Mouse (Mus musculus) hindbrain, embryonic 10.5 days (tissue): Measurements from ENCODE around the gene Prss22. TPM values are rescaled to one million over a fixed set of nuclear protein-coding genes. Genes with fewer than 3 reads are reported as not detected.

Source experiments
- DNase-seq: peaks from one replicate; pipeline ENCODE4 v3.0.0-alpha.2; 2017; ENCODE audit warnings: low spot score
- H3K27ac ChIP-seq: fragments of 300-500 bp; sonication (generic); 2 replicates; pipeline ENCODE4 v1.5.1; 2016; ENCODE audit warnings: mild to moderate bottlenecking, moderate library complexity
- H3K27me3 ChIP-seq: fragments of 300-500 bp; sonication (generic); 2 replicates; pipeline ENCODE4 v1.6.1; 2016; ENCODE audit warnings: mild to moderate bottlenecking; ENCODE audit not compliant: poor library complexity, insufficient read depth, severe bottlenecking
- H3K36me3 ChIP-seq: fragments of 300-500 bp; sonication (generic); 2 replicates; pipeline ENCODE4 v1.6.1; 2016; ENCODE audit warnings: mild to moderate bottlenecking, moderate library complexity
- H3K4me1 ChIP-seq: fragments of 300-500 bp; sonication (generic); replicated peaks from 2 replicates; pipeline ENCODE4 v1.6.1; 2016; ENCODE audit warnings: mild to moderate bottlenecking
- H3K4me3 ChIP-seq: fragments of 300-500 bp; sonication (generic); 2 replicates; pipeline ENCODE4 v1.5.1; 2016; ENCODE audit warnings: mild to moderate bottlenecking, moderate library complexity
- H3K9me3 ChIP-seq: fragments of 300-500 bp; sonication (generic); 2 replicates; pipeline ENCODE4 v1.6.1; 2016; ENCODE audit warnings: mild to moderate bottlenecking, moderate library complexity
- WGBS: fragments of 180-500 bp; shearing (Covaris S2); methylation state at CpG from one replicate; pipeline ENCODE4 v1.1.7; 2016; 5-methylcytosine and 5-hydroxymethylcytosine counted together
- polyA plus RNA-seq: library from polyadenylated mRNA; unstranded; fragments of >200 nt; fragmentation: Nextera tagmentation; extraction: Ambion mirVana; gene quantifications from 2 replicates; pipeline ENCODE4 v1.2.1, GENCODE M21; 2016

The Prss22 gene
- polyA plus RNA-seq, 1 experiment from 2014 or later: 0.72 TPM

DNA sequence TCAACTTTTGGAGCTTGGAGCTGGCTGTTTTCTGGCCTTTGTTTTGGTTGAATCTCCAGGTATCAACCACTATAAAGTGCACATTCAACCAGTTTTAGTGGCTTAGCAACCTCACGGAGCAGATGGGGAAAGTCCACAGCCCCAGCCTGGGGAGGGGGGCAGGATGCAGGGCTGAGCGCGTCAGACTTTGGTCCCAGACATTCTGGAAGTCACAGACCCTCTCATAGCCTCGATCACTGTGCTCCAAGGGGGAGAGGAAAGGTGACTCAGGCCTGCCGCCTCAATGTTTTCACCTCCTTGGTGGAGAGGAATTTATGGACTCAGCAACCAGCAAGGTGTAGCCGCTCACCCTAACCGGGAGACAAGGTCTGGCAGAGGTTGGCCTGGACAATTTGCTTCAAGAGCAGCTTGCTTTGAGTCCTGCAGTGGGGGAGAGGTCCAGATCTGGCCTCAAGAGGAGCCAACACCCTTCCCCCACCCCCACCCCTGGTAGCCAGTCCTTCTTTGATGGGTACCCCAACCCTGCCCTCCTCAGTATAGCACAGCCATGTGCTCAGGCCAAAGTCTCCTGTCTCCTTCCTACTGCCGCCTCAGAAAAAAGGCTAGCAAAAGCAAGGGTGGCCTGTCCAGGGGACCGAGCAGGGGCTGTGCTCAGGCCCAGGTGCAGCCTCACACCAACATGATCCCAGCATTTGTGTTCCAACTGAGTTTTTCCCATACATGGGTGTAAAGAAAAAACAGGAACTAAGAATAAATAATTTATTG lies 4.9 kb downstream of the Prss22 start:
- Histone ChIP-seq H3K9me3 (no peaks in the 10 kb centered on the region), H3K27ac (peak overlapping the region; percentile 60), H3K4me3 (peak overlapping the region; percentile 40), H3K27me3 (no peaks in the 10 kb centered on the region), H3K4me1 (peaks cover 33% of the 10 kb centered on the region), H3K36me3 (no peaks in the 10 kb centered on the region)
- 72% methylated on average over 9 of the region's 9 CpGs for WGBS
- no peak for DNase-seq

- WGBS: 62% methylated on average over 2 of the region's 2 CpGs
- Histone ChIP-seq H3K4me3 (no peak overlapping the region), H3K36me3 (no peaks in the 10 kb centered on the region), H3K27ac (no peak overlapping the region), H3K9me3 (no peaks in the 10 kb centered on the region), H3K27me3 (no peaks in the 10 kb centered on the region), H3K4me1 (peaks cover 21% of the 10 kb centered on the region)
- no peak for DNase-seq
Observed at GRCm38 (mm10) chr17:23989802-23990201, 8.1 kb downstream of the Prss22 start.

- Histone ChIP-seq H3K4me3 (no peak overlapping the region), H3K27ac (no peak overlapping the region), H3K36me3 (no peaks in the 10 kb centered on the region), H3K27me3 (no peaks in the 10 kb centered on the region), H3K9me3 (no peaks in the 10 kb centered on the region), H3K4me1 (0 out of 2 replicates have a peak, but pooled peaks cover 3% of the 10 kb centered on the region)
- 84% methylated on average over 1 of the region's 1 CpGs for WGBS
- no peak for DNase-seq
Observed at GRCm38 (mm10) chr17:23984989-23985388, 12.9 kb downstream of the Prss22 start.

DNA sequence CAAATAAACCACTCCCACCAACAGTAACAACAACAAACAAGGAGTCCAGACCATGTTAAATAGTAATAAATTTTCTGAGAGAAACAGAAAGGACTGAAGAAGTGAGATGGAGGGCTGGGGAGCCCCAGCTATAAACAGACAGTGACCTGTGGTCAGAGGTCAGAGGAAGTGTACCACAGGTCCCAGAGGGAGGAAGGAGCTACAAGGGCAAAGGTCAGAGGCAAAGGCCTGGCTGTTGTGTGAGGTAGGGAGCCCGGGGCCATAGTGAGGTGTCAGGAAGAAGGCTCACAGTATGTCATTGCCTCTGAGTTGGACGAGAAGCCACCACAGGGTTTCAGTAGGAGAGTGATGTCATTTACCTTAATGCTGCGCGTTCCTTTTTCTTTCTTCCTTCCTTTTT lies 15.0 kb downstream of the Prss22 start:
- Histone ChIP-seq H3K4me3 (no peak overlapping the region), H3K27me3 (no peaks in the 10 kb centered on the region), H3K27ac (no peak overlapping the region), H3K36me3 (no peaks in the 10 kb centered on the region), H3K9me3 (no peaks in the 10 kb centered on the region), H3K4me1 (0 out of 2 replicates have a peak, but pooled peaks cover 3% of the 10 kb centered on the region)
- DNase-seq: no peak
- WGBS: 61% methylated on average over 4 of the region's 4 CpGs

GRCm38 (mm10) chr17:23980297-23980909 lies 17.5 kb downstream of the Prss22 start, which contains the start of gene Prss30:
Prss30 (minus strand) TSS chr17:23980566.
- no peaks in the 10 kb centered on the region for H3K27me3 ChIP-seq

GRCm38 (mm10) chr17:23979471-23979870 lies 18.4 kb downstream of the Prss22 start:
- H3K27ac ChIP-seq: no peak overlapping the region
- DNase-seq: no peak
- no peaks in the 10 kb centered on the region for H3K27me3 ChIP-seq
- no peaks in the 10 kb centered on the region for H3K36me3 ChIP-seq
- H3K4me3 ChIP-seq: no peak overlapping the region
- H3K4me1 ChIP-seq: 0 out of 2 replicates have a peak, but pooled peaks cover 3% of the 10 kb centered on the region
- H3K9me3 ChIP-seq: no peaks in the 10 kb centered on the region
- 72% methylated on average over 3 of the region's 3 CpGs for WGBS

More at GRCm38 (mm10) chr17:23980297-23980909, 17.5 kb downstream of the Prss22 start, which contains the start of gene Prss30:
- WGBS: 79% methylated on average over 10 of the region's 10 CpGs
- Histone ChIP-seq H3K9me3 (no peaks in the 10 kb centered on the region), H3K4me3 (no peak within 1 kb of the TSS), H3K4me1 (0 out of 2 replicates have a peak, but pooled peaks cover 3% of the 10 kb centered on the region), H3K27ac (no peak within 1 kb of the TSS), H3K36me3 (no peaks in the 10 kb centered on the region)
- DNase-seq: no peak

GRCm38 (mm10) chr17:23976665-23977064 lies 21.2 kb downstream of the Prss22 start:
- WGBS: 88% methylated on average over 4 of the region's 4 CpGs
- H3K9me3 ChIP-seq: no peaks in the 10 kb centered on the region
- H3K4me3 ChIP-seq: no peak overlapping the region
- no peaks in the 10 kb centered on the region for H3K36me3 ChIP-seq
- no peaks in the 10 kb centered on the region for H3K27me3 ChIP-seq
- H3K27ac ChIP-seq: no peak overlapping the region
- DNase-seq: no peak
- no peaks in the 10 kb centered on the region for H3K4me1 ChIP-seq

DNA sequence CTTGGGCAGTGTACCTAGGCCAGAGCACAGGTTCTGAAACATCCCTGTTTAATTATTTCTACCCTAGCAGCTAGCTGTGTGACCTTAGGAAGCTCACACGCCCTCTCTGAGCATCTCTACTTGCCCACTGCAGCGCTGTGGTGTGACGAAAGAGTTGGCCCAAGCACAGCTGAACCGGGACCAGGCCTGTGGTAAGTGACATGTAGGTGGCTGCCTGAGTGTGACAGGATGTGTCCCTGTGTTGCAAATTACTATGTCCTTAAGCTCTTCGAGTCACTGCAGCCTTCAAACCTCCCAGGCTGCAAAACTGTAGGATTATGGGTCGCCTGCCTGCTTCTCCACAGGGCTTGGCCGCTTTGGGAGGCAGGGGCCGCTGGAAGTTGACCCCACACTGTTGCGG lies 26.6 kb downstream of the Prss22 start:
- no peaks in the 10 kb centered on the region for H3K36me3 ChIP-seq
- no peaks in the 10 kb centered on the region for H3K27me3 ChIP-seq
- H3K4me3 ChIP-seq: no peak overlapping the region
- H3K4me1 ChIP-seq: no peaks in the 10 kb centered on the region
- no peaks in the 10 kb centered on the region for H3K9me3 ChIP-seq
- H3K27ac ChIP-seq: no peak overlapping the region
- no peak for DNase-seq
- WGBS: 87% methylated on average over 9 of the region's 9 CpGs

GRCm38 (mm10) chr17:23969231-23969630 lies 28.7 kb downstream of the Prss22 start:
- WGBS: 6% methylated on average over 1 of the region's 1 CpGs
- Histone ChIP-seq H3K4me3 (no peak overlapping the region), H3K9me3 (no peaks in the 10 kb centered on the region), H3K27ac (no peak overlapping the region), H3K4me1 (peaks cover 8% of the 10 kb centered on the region; the same call in 1 of the 2 replicates), H3K36me3 (no peaks in the 10 kb centered on the region), H3K27me3 (no peaks in the 10 kb centered on the region)
- peak; percentile 73 for DNase-seq

DNA sequence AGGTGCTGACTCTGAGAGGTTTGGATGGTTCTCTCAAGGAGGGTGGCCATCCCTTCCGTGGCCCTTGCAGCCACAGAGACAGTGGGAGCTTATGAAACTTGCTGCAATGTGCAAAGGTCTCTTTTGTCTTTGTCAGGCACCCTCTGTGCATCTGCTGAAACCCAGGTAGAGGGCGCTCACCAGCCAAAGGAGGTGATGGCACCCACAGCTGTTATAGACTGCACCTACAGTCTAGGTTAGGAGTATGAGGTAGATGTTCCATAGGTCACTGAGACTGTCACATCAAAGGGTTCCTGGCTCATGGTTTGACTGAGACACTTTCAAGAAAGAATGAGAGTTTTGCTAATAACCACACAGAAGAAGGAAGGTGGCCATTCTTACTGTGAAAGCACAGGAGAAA lies 29.1 kb downstream of the Prss22 start:
- WGBS: 54% methylated on average over 2 of the region's 2 CpGs
- peaks cover 8% of the 10 kb centered on the region; the same call in 1 of the 2 replicates for H3K4me1 ChIP-seq
- no peaks in the 10 kb centered on the region for H3K27me3 ChIP-seq
- H3K9me3 ChIP-seq: no peaks in the 10 kb centered on the region
- DNase-seq: no peak
- H3K36me3 ChIP-seq: no peaks in the 10 kb centered on the region
- H3K27ac ChIP-seq: no peak overlapping the region
- H3K4me3 ChIP-seq: no peak overlapping the region

- H3K4me3 ChIP-seq: no peak overlapping the region
- H3K9me3 ChIP-seq: no peaks in the 10 kb centered on the region
- no peak overlapping the region for H3K27ac ChIP-seq
- H3K27me3 ChIP-seq: no peaks in the 10 kb centered on the region
- 87% methylated on average over 10 of the region's 10 CpGs for WGBS
- no peak for DNase-seq
- no peaks in the 10 kb centered on the region for H3K36me3 ChIP-seq
- H3K4me1 ChIP-seq: peaks cover 8% of the 10 kb centered on the region; the same call in 1 of the 2 replicates
Observed at GRCm38 (mm10) chr17:23966658-23967401, 31.1 kb downstream of the Prss22 start.

- peaks cover 8% of the 10 kb centered on the region; the same call in 1 of the 2 replicates for H3K4me1 ChIP-seq
- WGBS: 26% methylated on average over 6 of the region's 6 CpGs
- H3K27ac ChIP-seq: no peak overlapping the region
- no peaks in the 10 kb centered on the region for H3K36me3 ChIP-seq
- no peak overlapping the region for H3K4me3 ChIP-seq
- no peaks in the 10 kb centered on the region for H3K27me3 ChIP-seq
- H3K9me3 ChIP-seq: no peaks in the 10 kb centered on the region
- DNase-seq: no peak
Observed at GRCm38 (mm10) chr17:23965805-23966425, 32.0 kb downstream of the Prss22 start.
